In the genomic region with DNA sequence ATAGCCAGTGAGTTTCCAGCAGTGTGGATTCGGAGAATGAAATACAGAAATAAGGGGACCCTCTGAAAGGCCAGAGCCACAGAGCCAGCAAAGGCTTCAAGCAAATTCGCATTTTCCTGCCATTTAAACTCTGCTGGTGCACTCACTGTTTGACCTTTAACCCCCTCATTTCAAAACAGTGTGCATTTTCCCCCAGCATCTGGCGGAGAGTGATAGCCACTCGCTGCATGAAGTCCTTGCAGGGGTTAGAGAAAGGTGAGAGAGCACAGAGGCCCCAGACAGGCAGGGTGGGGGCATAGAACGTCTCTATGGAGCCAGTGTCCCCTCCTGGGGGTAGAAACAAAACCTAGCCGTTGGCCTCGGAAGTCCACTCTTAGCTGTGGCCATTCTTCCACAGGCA, we compare ENCODE assay signal across 23 mouse cellular contexts.
DNase-seq lines count a peak whose midpoint lies in the region; ATAC-seq and TF ChIP-seq lines count a peak whose summit lies in the region.
"Had no signal": no experiment of that assay in that cellular context is flagged by ENCODE, and none has a peak within 500 bp of the region (broad histone marks: within the 10 kb centered on the region; RNA-seq: fewer than 3 reads in every experiment).

No protein-coding gene starts in this region.

- no peak for ATAC-seq in forebrain, embryonic 11.5 days (replicated peaks; ENCODE audit: low FRiP score)
- no peak for ATAC-seq in forebrain, postnatal 0 days
- no peak for ATAC-seq in heart, embryonic 14.5 days (ENCODE audit: insufficient number of reproducible peaks, insufficient read depth, low FRiP score, low read depth)
- no peak for ATAC-seq in liver, embryonic 11.5 days (replicated peaks; ENCODE audit: low FRiP score)
- no peak for ATAC-seq in liver, postnatal 0 days
- ATAC-seq in hindbrain, embryonic 16.5 days = no peak
- ATAC-seq: CD4-positive, CD25-positive, alpha-beta regulatory T cell, adult 4 months; intestine, embryonic 16.5 days; liver, embryonic 12.5 days; Patski had no signal

- no peak overlapping the region for H3K4me3 ChIP-seq in forebrain, embryonic 11.5 days (ENCODE audit: low read depth, low read length)
- no peak overlapping the region for H3K4me3 ChIP-seq in forebrain, postnatal 0 days (ENCODE audit: low read depth, low read length)
- no peak overlapping the region for H3K4me3 ChIP-seq in heart, embryonic 14.5 days (ENCODE audit: control insufficient read depth in 1 of 2, insufficient read depth in 1 of 2, low read depth in 1 of 2, low read length in 2 of 2)
- no peak overlapping the region for H3K4me3 ChIP-seq in liver, embryonic 11.5 days (ENCODE audit: low read depth, low read length)
- no peak overlapping the region for H3K4me3 ChIP-seq in liver, postnatal 0 days (ENCODE audit: low read depth, low read length)
- no peak overlapping the region for H3K4me3 ChIP-seq in hindbrain, embryonic 16.5 days (ENCODE audit: low read length)
- H3K4me3 ChIP-seq: left cerebral cortex, adult 2 months; liver, embryonic 12.5 days had no signal

- no peaks in the 10 kb centered on the region for H3K27me3 ChIP-seq in forebrain, embryonic 11.5 days (ENCODE audit: control insufficient read depth, insufficient read depth, low read length)
- no peaks in the 10 kb centered on the region for H3K27me3 ChIP-seq in forebrain, postnatal 0 days (ENCODE audit: insufficient read depth, low read length)
- no peaks in the 10 kb centered on the region for H3K27me3 ChIP-seq in heart, embryonic 14.5 days (ENCODE audit: control insufficient read depth, insufficient read depth, low read length)
- H3K27me3 ChIP-seq in liver, embryonic 11.5 days (replicated peaks; ENCODE audit: control insufficient read depth, insufficient read depth, low read length) = no peaks in the 10 kb centered on the region
- H3K27me3 ChIP-seq in liver, postnatal 0 days (ENCODE audit: insufficient read depth, low read length) = no peaks in the 10 kb centered on the region
- H3K27me3 ChIP-seq in hindbrain, embryonic 16.5 days (replicated peaks; ENCODE audit: control insufficient read depth, insufficient read depth, low read length) = no peaks in the 10 kb centered on the region
- H3K27me3 ChIP-seq: liver, embryonic 12.5 days; Patski had no signal

- H3K9ac ChIP-seq in forebrain, embryonic 11.5 days (ENCODE audit: low read length) = no peak overlapping the region
- no peak overlapping the region for H3K9ac ChIP-seq in forebrain, postnatal 0 days
- no peak overlapping the region for H3K9ac ChIP-seq in heart, embryonic 14.5 days (ENCODE audit: low read length)
- no peak overlapping the region for H3K9ac ChIP-seq in liver, embryonic 11.5 days (ENCODE audit: low read depth, low read length)
- no peak overlapping the region for H3K9ac ChIP-seq in liver, postnatal 0 days (replicated peaks)
- H3K9ac ChIP-seq in hindbrain, embryonic 16.5 days (ENCODE audit: low read depth, low read length) = 0 out of 2 replicates have a peak overlapping the region, but pooled peaks have one; percentile 11
- H3K9ac ChIP-seq: liver, embryonic 12.5 days; lung, embryonic 14.5 days had no signal

- H3K4me1 ChIP-seq in forebrain, embryonic 11.5 days (replicated peaks; ENCODE audit: control insufficient read depth, insufficient read depth, low read length) = peaks cover 24% of the 10 kb centered on the region
- 0 out of 2 replicates have a peak, but pooled peaks cover 7% of the 10 kb centered on the region for H3K4me1 ChIP-seq in forebrain, postnatal 0 days (ENCODE audit: insufficient read depth)
- peaks cover 16 to 17% of the 10 kb centered on the region in 2 experiments for H3K4me1 ChIP-seq in heart, embryonic 14.5 days (ENCODE audit: control insufficient read depth in 2 of 2, insufficient read depth in 2 of 2, low read length in 2 of 2)
- peaks cover 5% of the 10 kb centered on the region for H3K4me1 ChIP-seq in liver, embryonic 11.5 days (replicated peaks; ENCODE audit: control insufficient read depth, insufficient read depth, low read length)
- no peaks in the 10 kb centered on the region for H3K4me1 ChIP-seq in liver, postnatal 0 days (ENCODE audit: insufficient read depth)
- peaks cover 8% of the 10 kb centered on the region for H3K4me1 ChIP-seq in hindbrain, embryonic 16.5 days (ENCODE audit: control insufficient read depth, insufficient read depth, low read depth, low read length)

- no peak for TF ChIP-seq EP300 in liver, postnatal 0 days (IDR thresholded peaks at IDR 0.05; ENCODE audit: low read depth)

- H3K4me2 ChIP-seq in forebrain, embryonic 11.5 days (ENCODE audit: low read depth, low read length, severe bottlenecking) = no peak overlapping the region
- H3K4me2 ChIP-seq in forebrain, postnatal 0 days (ENCODE audit: low read depth) = no peak overlapping the region
- 0 out of 2 replicates have a peak overlapping the region, but pooled peaks have one; percentile 3 for H3K4me2 ChIP-seq in heart, embryonic 14.5 days (ENCODE audit: low read length)
- no peak overlapping the region for H3K4me2 ChIP-seq in liver, embryonic 11.5 days
- H3K4me2 ChIP-seq in liver, postnatal 0 days (ENCODE audit: low read depth, low read length) = no peak overlapping the region
- H3K4me2 ChIP-seq in hindbrain, embryonic 16.5 days (ENCODE audit: low read length) = no peak overlapping the region
- H3K4me2 ChIP-seq: liver, embryonic 12.5 days; lung, embryonic 14.5 days had no signal

- no peaks in the 10 kb centered on the region for H3K36me3 ChIP-seq in forebrain, embryonic 11.5 days (ENCODE audit: control insufficient read depth, insufficient read depth, low read length)
- no peaks in the 10 kb centered on the region for H3K36me3 ChIP-seq in forebrain, postnatal 0 days (ENCODE audit: insufficient read depth)
- H3K36me3 ChIP-seq in heart, embryonic 14.5 days (ENCODE audit: control insufficient read depth, insufficient read depth, low read length) = no peaks in the 10 kb centered on the region
- H3K36me3 ChIP-seq in liver, embryonic 11.5 days (ENCODE audit: control insufficient read depth, insufficient read depth, low read length) = no peaks in the 10 kb centered on the region
- H3K36me3 ChIP-seq in liver, postnatal 0 days (replicated peaks; ENCODE audit: insufficient read depth, low read length) = no peaks in the 10 kb centered on the region
- H3K36me3 ChIP-seq in hindbrain, embryonic 16.5 days (ENCODE audit: control insufficient read depth, insufficient read depth, low read length) = no peaks in the 10 kb centered on the region
- H3K36me3 ChIP-seq: liver, embryonic 12.5 days had no signal

- no peak for TF ChIP-seq CTCF in forebrain, postnatal 0 days (IDR thresholded peaks at IDR 0.05; ENCODE audit: low read depth)
- no peak for TF ChIP-seq CTCF in liver, postnatal 0 days (IDR thresholded peaks at IDR 0.05; ENCODE audit: low read depth)

- H3K9me3 ChIP-seq in forebrain, embryonic 11.5 days (ENCODE audit: control insufficient read depth, low read length) = no peaks in the 10 kb centered on the region
- no peaks in the 10 kb centered on the region for H3K9me3 ChIP-seq in forebrain, postnatal 0 days (ENCODE audit: low read length)
- no peaks in the 10 kb centered on the region for H3K9me3 ChIP-seq in heart, embryonic 14.5 days (ENCODE audit: control insufficient read depth, low read length)
- H3K9me3 ChIP-seq in liver, embryonic 11.5 days (ENCODE audit: control insufficient read depth, low read length) = no peaks in the 10 kb centered on the region
- no peaks in the 10 kb centered on the region for H3K9me3 ChIP-seq in liver, postnatal 0 days (ENCODE audit: low read length)
- no peaks in the 10 kb centered on the region for H3K9me3 ChIP-seq in hindbrain, embryonic 16.5 days (ENCODE audit: control insufficient read depth, low read length)
- H3K9me3 ChIP-seq: liver, embryonic 12.5 days had no signal

- no peak for DNase-seq in forebrain, embryonic 11.5 days (ENCODE audit: low spot score)
- no peak for DNase-seq in forebrain, postnatal 0 days
- no peak for DNase-seq in heart, postnatal 36 days
- peak; percentile 36 for DNase-seq in liver, embryonic 11.5 days (ENCODE audit: low spot score)
- no peak for DNase-seq in liver, postnatal 0 days
- DNase-seq in kidney, postnatal 36 days = no peak
- DNase-seq: adrenal gland, adult 8-10 months; cerebellum, adult 9-11 months; kidney, postnatal 4 days; layer of hippocampus, adult 9-11 months; left cerebral cortex, postnatal 4 days; lung, embryonic 14.5 days; lung, postnatal 36 days; right cerebral cortex, postnatal 14 days; spleen, adult 18-20 months; thymus, postnatal 25 days had no signal

- intact Hi-C loops in heart, postnatal 36 days (cut with DNase I) = no loop called here

- WGBS in forebrain, embryonic 11.5 days = 10% methylated on average over 7 of the region's 7 CpGs
- 37% methylated on average over 7 of the region's 7 CpGs for WGBS in forebrain, postnatal 0 days
- 38% methylated on average over 7 of the region's 7 CpGs for WGBS in heart, embryonic 14.5 days
- WGBS in liver, embryonic 11.5 days = 54% methylated on average over 7 of the region's 7 CpGs
- WGBS in liver, postnatal 0 days (ENCODE audit: insufficient replicate concordance) = 51% methylated on average over 7 of the region's 7 CpGs
- 27% methylated on average over 7 of the region's 7 CpGs for WGBS in hindbrain, embryonic 16.5 days

- peak overlapping the region; percentile 19; the same call in 1 of the 2 replicates for H3K27ac ChIP-seq in forebrain, embryonic 11.5 days (ENCODE audit: low read depth, low read length)
- no peak overlapping the region for H3K27ac ChIP-seq in forebrain, postnatal 0 days (ENCODE audit: low read depth, low read length)
- H3K27ac ChIP-seq in heart, embryonic 14.5 days (replicated peaks in 1 of 2; ENCODE audit: control insufficient read depth in 1 of 2, insufficient read depth in 1 of 2, low read depth in 2 of 2, low read length in 2 of 2) = peak overlapping the region; percentile 42 to 61; a peak in 2 of 4 replicates
- no peak overlapping the region for H3K27ac ChIP-seq in liver, embryonic 11.5 days (ENCODE audit: low read depth, low read length)
- H3K27ac ChIP-seq in liver, postnatal 0 days (ENCODE audit: low read depth) = no peak overlapping the region
- H3K27ac ChIP-seq in hindbrain, embryonic 16.5 days (ENCODE audit: low read depth, low read length) = no peak overlapping the region
- H3K27ac ChIP-seq: left cerebral cortex, adult 2 months; liver, embryonic 12.5 days had no signal

Comparison
In these comparisons a context has a peak if more than half of its experiments do, and no peak if none do; other contexts are left out.
1. H3K27ac ChIP-seq: peak in forebrain, embryonic 11.5 days (single experiment) and heart, embryonic 14.5 days (2 of 2); none in forebrain, postnatal 0 days (single experiment), liver, embryonic 11.5 days (single experiment), liver, postnatal 0 days (single experiment) and hindbrain, embryonic 16.5 days (single experiment).